Mouse (Mus musculus): ENCODE results near the gene Dusp14.

The Dusp14 gene

DNA sequence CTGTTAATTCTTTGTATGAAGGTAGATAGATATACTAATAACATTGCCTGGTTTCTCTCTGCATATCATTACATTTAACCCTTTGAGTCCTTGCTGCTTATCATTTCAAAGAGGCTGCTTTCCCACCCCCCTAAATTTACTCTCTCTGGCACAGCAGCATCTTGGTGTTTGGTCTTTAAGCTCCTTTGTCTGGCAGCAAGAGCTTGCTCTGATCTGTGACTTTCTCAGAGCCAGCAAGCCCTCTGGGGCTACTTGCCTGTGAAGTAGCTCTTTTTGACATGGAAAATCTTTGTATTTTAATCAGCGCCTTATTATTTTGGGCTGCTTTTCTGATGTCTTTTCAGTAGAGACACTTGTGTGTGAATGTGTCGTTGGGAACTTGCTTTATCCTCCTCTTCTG is 57.5 kb downstream of the Dusp14 start:
- no peak for DNase-seq

DNA sequence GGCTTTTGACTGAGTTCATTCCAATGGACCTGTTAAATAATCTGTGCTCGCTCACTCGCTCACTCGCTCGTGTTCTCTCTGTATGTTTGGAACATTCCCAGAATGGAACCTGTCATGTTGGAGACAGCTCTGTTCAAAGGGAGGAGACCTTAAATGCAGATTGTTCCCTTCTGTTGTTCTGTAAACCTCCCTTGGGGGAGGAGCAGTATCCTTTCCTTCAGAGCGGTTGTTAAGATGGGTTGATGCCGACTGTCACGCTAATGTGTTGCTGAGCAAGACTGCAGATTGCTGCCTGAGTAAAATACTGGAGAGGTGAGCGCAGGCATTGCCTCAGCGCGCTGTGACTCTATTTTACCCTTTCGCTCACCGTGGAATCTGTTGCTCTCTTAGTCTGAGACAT is 58.0 kb downstream of the Dusp14 start:
- no peak for DNase-seq

GRCm38 (mm10) chr11:84010411-84010810 is 58.6 kb downstream of the Dusp14 start:
- no peak for DNase-seq

DNA sequence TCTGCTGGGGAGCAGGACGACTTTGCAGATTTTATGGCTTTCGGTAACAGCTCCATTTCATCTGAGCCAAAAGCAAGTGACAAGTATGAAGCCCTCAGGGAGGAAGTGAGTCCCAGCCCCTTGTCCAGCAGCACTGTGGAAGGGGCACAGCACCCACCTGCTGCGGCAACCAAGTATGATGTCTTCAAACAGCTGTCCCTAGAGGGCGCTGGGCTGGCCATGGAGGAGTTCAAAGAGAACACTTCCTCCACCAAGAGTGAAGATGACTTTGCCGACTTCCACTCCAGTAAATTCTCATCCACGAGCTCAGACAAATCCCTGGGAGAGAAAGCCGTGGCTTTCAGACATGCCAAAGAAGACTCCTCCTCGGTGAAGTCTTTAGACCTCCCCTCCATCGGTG is 60.1 kb downstream of the Dusp14 start:
- DNase-seq, result no peak

DNA sequence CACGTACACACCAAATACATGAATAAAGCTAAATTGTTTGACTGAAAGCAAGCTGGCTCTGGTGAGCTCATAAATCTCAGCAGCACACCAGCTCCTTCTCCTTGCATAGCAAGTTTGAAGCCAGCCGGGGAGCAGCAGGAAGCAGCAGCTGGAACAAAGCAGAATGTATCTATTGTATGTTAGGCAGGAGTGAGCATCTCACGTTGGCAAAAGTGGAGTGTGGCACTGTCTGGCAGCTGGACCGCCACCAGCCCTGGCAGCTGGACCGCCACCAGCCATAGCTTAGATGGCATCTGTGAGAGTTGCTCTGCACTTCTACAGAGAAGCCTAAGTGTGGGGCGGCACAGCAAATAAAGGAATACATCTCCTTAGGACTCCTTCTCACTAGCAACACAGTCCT is 65.1 kb downstream of the Dusp14 start:
- no peak for DNase-seq

DNA sequence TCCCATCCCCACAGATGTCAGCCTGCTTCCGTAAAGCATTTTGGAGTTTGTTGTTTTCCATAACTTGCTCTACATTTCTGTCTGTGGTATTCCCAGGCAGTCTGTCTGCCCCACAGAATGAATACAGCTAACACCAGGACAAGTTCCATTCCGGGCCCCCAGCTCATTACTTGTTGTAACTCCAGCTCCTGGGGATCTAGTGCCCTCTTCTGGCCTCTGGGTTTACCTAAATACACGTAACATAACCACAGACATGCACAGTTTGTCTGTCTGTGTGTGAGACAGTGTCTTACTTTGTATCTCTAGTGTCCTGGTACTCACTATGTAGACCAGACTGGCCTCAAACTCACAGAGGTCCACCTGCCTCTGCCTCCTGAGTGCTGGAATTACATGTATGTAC is 67.8 kb downstream of the Dusp14 start:
- no peak for DNase-seq

- DNase-seq, result no peak
These were observed 69.6 kb downstream of the Dusp14 start for GRCm38 (mm10) chr11:83999411-83999915.

- no peak for DNase-seq
These were observed 70.1 kb downstream of the Dusp14 start for GRCm38 (mm10) chr11:83998993-83999392.
